Mouse (Mus musculus): ENCODE results near the gene Ppm1h. TPM values are rescaled to one million over a fixed set of nuclear protein-coding genes. Genes with fewer than 3 reads are reported as not detected.

Gene Ppm1h
- polyA plus RNA-seq, 1 experiment from 2014 or later = 12.2 TPM

DNA sequence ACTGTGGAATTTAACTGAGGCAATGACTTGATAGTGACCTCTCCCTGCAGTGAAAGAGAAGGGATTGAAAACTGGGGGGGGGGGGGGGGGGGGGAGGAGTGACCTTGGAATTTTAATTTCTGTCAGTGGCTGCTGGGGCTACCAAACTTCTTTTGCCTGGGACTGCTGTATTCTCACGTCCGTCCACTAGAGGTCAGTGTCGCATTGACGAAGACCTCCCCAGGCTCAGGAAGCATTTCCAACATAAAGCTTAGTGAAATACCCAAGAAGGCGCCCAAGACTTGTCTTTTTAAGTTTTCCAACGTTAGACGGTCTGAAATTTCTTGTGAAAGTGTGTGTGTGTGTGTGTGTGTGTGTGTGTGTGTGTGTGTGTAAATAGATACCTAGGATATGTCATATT lies 125.3 kb downstream of the Ppm1h start:
- no peak overlapping the region for H3K27ac ChIP-seq (ENCODE audit: low read length)
- no peaks in the 10 kb centered on the region for H3K27me3 ChIP-seq (replicated peaks; ENCODE audit: control insufficient read depth, insufficient read depth, low read length)
- H3K36me3 ChIP-seq (ENCODE audit: control insufficient read depth, insufficient read depth) = no peaks in the 10 kb centered on the region
- H3K4me2 ChIP-seq (ENCODE audit: low read length) = no peak overlapping the region
- H3K4me3 ChIP-seq (replicated peaks; ENCODE audit: low read length) = no peak overlapping the region
- WGBS = 12% methylated on average over 7 of the region's 7 CpGs
- no peak overlapping the region for H3K9ac ChIP-seq (replicated peaks; ENCODE audit: low read depth, low read length)
- H3K9me3 ChIP-seq (ENCODE audit: control insufficient read depth, low read length) = no peaks in the 10 kb centered on the region
- peaks cover 20% of the 10 kb centered on the region for H3K4me1 ChIP-seq (replicated peaks; ENCODE audit: control insufficient read depth, insufficient read depth, low read length)
- ATAC-seq = 0 out of 2 replicates have a peak, but pooled peaks have one; percentile 8

DNA sequence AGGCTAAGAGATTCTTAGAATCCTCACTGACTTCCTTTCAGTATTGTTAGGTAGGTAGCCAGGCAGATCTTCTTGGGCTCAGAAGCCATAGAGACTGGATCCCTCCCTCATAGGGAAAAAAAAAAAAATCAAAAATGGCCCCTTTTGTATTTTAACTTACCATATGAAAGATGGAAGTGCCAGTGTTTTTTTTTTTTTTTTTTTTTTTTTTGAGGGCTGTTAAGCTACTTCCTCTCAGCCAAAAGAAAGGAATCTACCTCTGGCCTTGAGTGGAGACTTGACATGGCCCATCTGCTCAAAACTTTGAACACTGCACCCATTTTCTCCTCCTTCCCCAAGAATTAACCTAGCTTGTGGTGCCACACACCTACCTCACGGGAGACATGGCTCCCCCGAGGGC lies 127.3 kb downstream of the Ppm1h start:
- no peak overlapping the region for H3K27ac ChIP-seq (ENCODE audit: low read length)
- peaks cover 20% of the 10 kb centered on the region for H3K4me1 ChIP-seq (replicated peaks; ENCODE audit: control insufficient read depth, insufficient read depth, low read length)
- H3K9me3 ChIP-seq (ENCODE audit: control insufficient read depth, low read length) = no peaks in the 10 kb centered on the region
- no peak overlapping the region for H3K4me3 ChIP-seq (replicated peaks; ENCODE audit: low read length)
- H3K36me3 ChIP-seq (ENCODE audit: control insufficient read depth, insufficient read depth) = no peaks in the 10 kb centered on the region
- WGBS = 77% methylated on average over 2 of the region's 2 CpGs
- no peak overlapping the region for H3K9ac ChIP-seq (replicated peaks; ENCODE audit: low read depth, low read length)
- no peak for ATAC-seq
- H3K4me2 ChIP-seq (ENCODE audit: low read length) = no peak overlapping the region
- H3K27me3 ChIP-seq (replicated peaks; ENCODE audit: control insufficient read depth, insufficient read depth, low read length) = no peaks in the 10 kb centered on the region

- Histone ChIP-seq H3K27ac (ENCODE audit: low read length) (peak overlapping the region; percentile 91), H3K4me3 (replicated peaks; ENCODE audit: low read length) (no peak overlapping the region), H3K9ac (replicated peaks; ENCODE audit: low read depth, low read length) (0 out of 2 replicates have a peak overlapping the region, but pooled peaks have one; percentile 32), H3K27me3 (replicated peaks; ENCODE audit: control insufficient read depth, insufficient read depth, low read length) (no peaks in the 10 kb centered on the region), H3K4me2 (ENCODE audit: low read length) (peak overlapping the region; percentile 25), H3K36me3 (ENCODE audit: control insufficient read depth, insufficient read depth) (no peaks in the 10 kb centered on the region), H3K4me1 (replicated peaks; ENCODE audit: control insufficient read depth, insufficient read depth, low read length) (peaks cover 15% of the 10 kb centered on the region), H3K9me3 (ENCODE audit: control insufficient read depth, low read length) (no peaks in the 10 kb centered on the region)
- ATAC-seq = peak; percentile 56
- WGBS = 23% methylated on average over 9 of the region's 9 CpGs
Measured at GRCm38 (mm10) chr10:122807127-122808105, 128.9 kb downstream of the Ppm1h start.

DNA sequence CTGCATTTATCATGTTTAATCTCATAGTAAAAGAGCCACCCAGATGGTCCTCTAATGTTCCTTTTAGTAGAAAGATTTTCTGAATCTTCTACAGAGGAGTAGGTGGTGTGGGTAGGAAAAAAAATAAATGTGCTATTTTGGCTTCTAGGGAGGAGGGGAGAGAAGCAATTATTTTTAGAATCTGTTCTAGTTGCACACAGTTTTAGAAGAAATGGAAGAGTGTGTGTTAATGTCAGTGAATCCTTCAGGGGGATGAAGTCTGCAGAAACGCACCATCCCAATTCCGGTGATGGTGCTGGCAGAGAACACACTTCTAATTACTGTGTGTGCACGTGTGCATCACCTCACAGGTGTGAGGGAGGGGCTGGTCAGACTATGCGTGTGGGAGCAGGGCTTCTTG lies 129.6 kb downstream of the Ppm1h start:
- peak; percentile 13 for ATAC-seq
- no peak overlapping the region; the same call in 1 of the 2 replicates for H3K4me2 ChIP-seq (ENCODE audit: low read length)
- peak overlapping the region; percentile 82 for H3K27ac ChIP-seq (ENCODE audit: low read length)

GRCm38 (mm10) chr10:122809851-122810250 lies 131.3 kb downstream of the Ppm1h start:
- Histone ChIP-seq H3K27me3 (replicated peaks; ENCODE audit: control insufficient read depth, insufficient read depth, low read length) (no peaks in the 10 kb centered on the region), H3K9me3 (ENCODE audit: control insufficient read depth, low read length) (no peaks in the 10 kb centered on the region), H3K4me3 (replicated peaks; ENCODE audit: low read length) (no peak overlapping the region), H3K4me2 (ENCODE audit: low read length) (no peak overlapping the region), H3K27ac (ENCODE audit: low read length) (no peak overlapping the region), H3K36me3 (ENCODE audit: control insufficient read depth, insufficient read depth) (no peaks in the 10 kb centered on the region), H3K4me1 (replicated peaks; ENCODE audit: control insufficient read depth, insufficient read depth, low read length) (peaks cover 13% of the 10 kb centered on the region), H3K9ac (replicated peaks; ENCODE audit: low read depth, low read length) (no peak overlapping the region)
- ATAC-seq = no peak
- WGBS = 65% methylated on average over 8 of the region's 8 CpGs

More for the DNA sequence above, 129.6 kb downstream of the Ppm1h start:
- H3K4me3 ChIP-seq (replicated peaks; ENCODE audit: low read length) = no peak overlapping the region
- H3K36me3 ChIP-seq (ENCODE audit: control insufficient read depth, insufficient read depth) = no peaks in the 10 kb centered on the region
- no peaks in the 10 kb centered on the region for H3K9me3 ChIP-seq (ENCODE audit: control insufficient read depth, low read length)
- H3K4me1 ChIP-seq (replicated peaks; ENCODE audit: control insufficient read depth, insufficient read depth, low read length) = peaks cover 13% of the 10 kb centered on the region
- WGBS = 63% methylated on average over 4 of the region's 4 CpGs
- H3K9ac ChIP-seq (replicated peaks; ENCODE audit: low read depth, low read length) = peak overlapping the region; percentile 24; the same call in 1 of the 2 replicates
- no peaks in the 10 kb centered on the region for H3K27me3 ChIP-seq (replicated peaks; ENCODE audit: control insufficient read depth, insufficient read depth, low read length)

DNA sequence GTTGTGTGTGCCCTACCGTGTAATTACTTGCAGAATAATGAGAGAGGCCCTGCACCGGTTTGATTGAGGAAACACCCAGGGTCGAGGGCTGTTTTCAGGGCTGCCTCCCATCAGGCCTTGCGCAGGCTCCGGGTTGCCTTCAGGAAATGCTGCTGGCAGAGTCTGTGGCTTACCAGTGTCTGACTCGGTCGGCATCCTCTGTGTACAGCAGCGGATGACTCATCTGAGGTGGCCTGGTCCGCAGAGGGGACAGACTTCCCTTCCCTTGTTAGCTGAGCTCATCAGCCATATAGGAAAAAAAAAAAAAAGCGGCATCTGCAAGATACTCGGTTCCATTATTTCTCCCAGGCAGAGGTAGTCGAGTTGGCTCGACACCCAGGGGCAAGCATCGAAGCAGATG lies 136.5 kb downstream of the Ppm1h start:
- Histone ChIP-seq H3K4me1 (replicated peaks; ENCODE audit: control insufficient read depth, insufficient read depth, low read length) (peaks cover 4% of the 10 kb centered on the region; the same call in 1 of the 2 replicates), H3K36me3 (ENCODE audit: control insufficient read depth, insufficient read depth) (no peaks in the 10 kb centered on the region), H3K27me3 (replicated peaks; ENCODE audit: control insufficient read depth, insufficient read depth, low read length) (no peaks in the 10 kb centered on the region), H3K9ac (replicated peaks; ENCODE audit: low read depth, low read length) (0 out of 2 replicates have a peak overlapping the region, but pooled peaks have one; percentile 27), H3K27ac (ENCODE audit: low read length) (no peak overlapping the region), H3K4me3 (replicated peaks; ENCODE audit: low read length) (no peak overlapping the region), H3K4me2 (ENCODE audit: low read length) (no peak overlapping the region), H3K9me3 (ENCODE audit: control insufficient read depth, low read length) (no peaks in the 10 kb centered on the region)
- WGBS = 41% methylated on average over 14 of the region's 14 CpGs
- ATAC-seq = peak; percentile 80

GRCm38 (mm10) chr10:122817741-122818140 lies 139.2 kb downstream of the Ppm1h start:
- Histone ChIP-seq H3K4me3 (replicated peaks; ENCODE audit: low read length) (no peak overlapping the region), H3K27ac (ENCODE audit: low read length) (no peak overlapping the region)
- 91% methylated on average over 8 of the region's 8 CpGs for WGBS

GRCm38 (mm10) chr10:122819808-122820207 lies 141.2 kb downstream of the Ppm1h start:
- H3K9ac ChIP-seq (replicated peaks; ENCODE audit: low read depth, low read length) = no peak overlapping the region
- H3K36me3 ChIP-seq (ENCODE audit: control insufficient read depth, insufficient read depth) = no peaks in the 10 kb centered on the region
- H3K27me3 ChIP-seq (replicated peaks; ENCODE audit: control insufficient read depth, insufficient read depth, low read length) = no peaks in the 10 kb centered on the region
- no peaks in the 10 kb centered on the region for H3K9me3 ChIP-seq (ENCODE audit: control insufficient read depth, low read length)
- H3K4me1 ChIP-seq (replicated peaks; ENCODE audit: control insufficient read depth, insufficient read depth, low read length) = peaks cover 4% of the 10 kb centered on the region; the same call in 1 of the 2 replicates
- no peak overlapping the region for H3K27ac ChIP-seq (ENCODE audit: low read length)
- WGBS = 92% methylated on average over 6 of the region's 6 CpGs
- H3K4me2 ChIP-seq (ENCODE audit: low read length) = no peak overlapping the region
- no peak overlapping the region for H3K4me3 ChIP-seq (replicated peaks; ENCODE audit: low read length)
- no peak for ATAC-seq

More at GRCm38 (mm10) chr10:122817741-122818140, 139.2 kb downstream of the Ppm1h start:
- Histone ChIP-seq H3K36me3 (ENCODE audit: control insufficient read depth, insufficient read depth) (no peaks in the 10 kb centered on the region), H3K9me3 (ENCODE audit: control insufficient read depth, low read length) (no peaks in the 10 kb centered on the region), H3K4me1 (replicated peaks; ENCODE audit: control insufficient read depth, insufficient read depth, low read length) (peaks cover 4% of the 10 kb centered on the region; the same call in 1 of the 2 replicates), H3K9ac (replicated peaks; ENCODE audit: low read depth, low read length) (no peak overlapping the region), H3K4me2 (ENCODE audit: low read length) (no peak overlapping the region), H3K27me3 (replicated peaks; ENCODE audit: control insufficient read depth, insufficient read depth, low read length) (no peaks in the 10 kb centered on the region)
- ATAC-seq = no peak

GRCm38 (mm10) chr10:122821549-122821948 lies 143.0 kb downstream of the Ppm1h start:
- Histone ChIP-seq H3K36me3 (ENCODE audit: control insufficient read depth, insufficient read depth) (no peaks in the 10 kb centered on the region), H3K4me1 (replicated peaks; ENCODE audit: control insufficient read depth, insufficient read depth, low read length) (no peaks in the 10 kb centered on the region), H3K4me2 (ENCODE audit: low read length) (no peak overlapping the region), H3K9ac (replicated peaks; ENCODE audit: low read depth, low read length) (no peak overlapping the region), H3K4me3 (replicated peaks; ENCODE audit: low read length) (no peak overlapping the region), H3K27me3 (replicated peaks; ENCODE audit: control insufficient read depth, insufficient read depth, low read length) (no peaks in the 10 kb centered on the region), H3K9me3 (ENCODE audit: control insufficient read depth, low read length) (no peaks in the 10 kb centered on the region), H3K27ac (ENCODE audit: low read length) (no peak overlapping the region)
- 71% methylated on average over 6 of the region's 6 CpGs for WGBS
- ATAC-seq = no peak

All from forebrain, embryonic 16.5 days (tissue).